Mouse (Mus musculus) heart, postnatal 25 days (tissue): ENCODE results near the gene Gm13288. TPM values are rescaled to one million over a fixed set of nuclear protein-coding genes. Genes with fewer than 3 reads are reported as not detected.
"Not testable (repeated sequence)": the region's sequence is repeated elsewhere in the genome, so short reads cannot be mapped to it uniquely, and the experiment has no call there.

Experiments
- DNase-seq: peaks from one replicate; pipeline ENCODE4 v3.0.0; 2022; ENCODE audit warnings: low spot score
- intact Hi-C: fragments of 180-260 bp; cut with DNase I; formaldehyde crosslinking; loops from one replicate; pipeline ENCODE4 v1.15.1; 2025
- total RNA-seq, 2 experiments: library from RNA; stranded (reverse); gene quantifications; 2 replicates each; pipeline ENCODE4 v1.2.3; 2021

The Gm13288 gene
- total RNA-seq: not detected

DNA sequence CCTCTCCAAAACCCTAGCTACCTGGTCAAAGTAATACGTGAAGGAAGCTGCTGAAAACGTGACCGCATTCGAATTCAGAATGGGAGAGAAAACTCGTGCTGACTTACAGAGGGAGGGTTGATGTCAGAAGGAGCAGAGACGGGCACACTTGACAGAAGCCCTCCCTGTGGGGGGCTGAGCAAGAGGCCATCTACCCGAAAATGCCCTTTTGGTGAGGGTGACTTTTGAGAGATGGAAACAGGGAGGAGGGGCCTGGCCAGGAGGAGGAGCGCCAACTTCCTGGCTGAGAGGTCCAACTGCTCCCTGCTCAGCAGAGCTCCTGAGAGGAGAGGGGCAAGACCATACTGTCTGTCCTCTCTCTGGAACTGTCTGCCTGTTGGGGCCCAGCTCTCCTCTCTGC, at the start of gene Gm13288:
TSS of gene Gm13288 (plus strand) at position 301 of the 400 bp plus-strand sequence.
- DNase-seq, intact Hi-C loops: not testable (repeated sequence)

DNA sequence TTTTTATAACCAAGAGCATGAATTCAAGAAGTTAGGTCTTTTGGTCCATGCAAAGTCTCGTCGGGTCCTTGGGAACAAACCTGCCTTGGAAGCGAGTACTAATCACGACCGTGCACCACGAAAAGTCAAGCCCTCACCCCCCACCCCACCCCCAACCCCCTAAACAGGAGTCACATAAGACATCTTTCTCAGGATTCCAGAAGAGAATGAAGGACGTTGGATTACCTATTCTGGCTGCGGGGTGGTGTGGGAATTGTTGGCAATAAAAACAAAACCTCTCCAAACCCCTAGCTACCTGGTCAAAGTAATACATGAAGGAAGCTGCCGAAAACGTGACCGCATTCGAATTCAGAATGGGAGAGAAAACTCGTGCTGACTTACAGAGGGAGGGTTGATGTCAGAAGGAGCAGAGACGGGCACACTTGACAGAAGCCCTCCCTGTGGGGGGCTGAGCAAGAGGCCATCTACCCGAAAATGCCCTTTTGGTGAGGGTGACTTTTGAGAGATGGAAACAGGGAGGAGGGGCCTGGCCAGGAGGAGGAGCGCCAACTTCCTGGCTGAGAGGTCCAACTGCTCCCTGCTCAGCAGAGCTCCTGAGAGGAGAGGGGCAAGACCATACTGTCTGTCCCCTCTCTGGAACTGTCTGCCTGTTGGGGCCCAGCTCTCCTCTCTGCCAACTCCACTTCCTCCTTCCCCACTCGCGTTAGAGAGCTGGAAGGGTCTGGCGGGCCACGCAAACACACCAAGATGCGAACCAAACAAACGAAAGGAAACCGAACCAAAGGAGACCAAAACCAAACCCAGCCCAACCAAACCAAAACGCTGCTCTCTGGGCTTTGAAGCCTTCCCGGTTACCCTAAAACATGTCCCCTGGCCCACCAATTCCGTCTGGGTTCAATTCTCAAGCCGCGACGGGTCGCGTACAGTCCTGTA, 48.5 kb upstream of the Gm13288 start:
- intact Hi-C loops: loop anchor here (2.0 kb wide), 1 partner anchor 18 kb away; no protein-coding TSS in a partner anchor
- not testable (repeated sequence) for DNase-seq

DNA sequence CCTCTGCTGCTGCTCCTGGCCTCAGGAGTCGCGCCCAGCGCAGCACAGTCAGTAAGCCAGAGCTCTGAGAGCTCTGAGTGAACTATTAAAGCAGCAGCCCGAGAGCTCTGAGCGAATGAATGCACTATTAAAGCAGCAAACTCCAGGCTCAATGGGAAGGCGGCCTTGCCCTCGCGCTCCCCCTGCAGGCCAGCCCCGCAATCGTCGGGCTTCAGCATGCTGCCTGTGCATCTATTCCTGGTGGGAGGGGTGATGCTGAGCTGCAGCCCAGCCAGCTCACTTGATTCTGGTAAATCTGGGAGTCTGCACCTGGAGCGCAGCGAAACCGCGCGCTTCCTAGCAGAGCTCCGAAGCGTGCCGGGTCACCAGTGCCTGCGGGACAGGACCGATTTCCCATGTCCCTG, 47.7 kb upstream of the Gm13288 start:
- intact Hi-C loops: loop anchor here (2.0 kb wide), 1 partner anchor 19 kb away; no protein-coding TSS in a partner anchor

DNA sequence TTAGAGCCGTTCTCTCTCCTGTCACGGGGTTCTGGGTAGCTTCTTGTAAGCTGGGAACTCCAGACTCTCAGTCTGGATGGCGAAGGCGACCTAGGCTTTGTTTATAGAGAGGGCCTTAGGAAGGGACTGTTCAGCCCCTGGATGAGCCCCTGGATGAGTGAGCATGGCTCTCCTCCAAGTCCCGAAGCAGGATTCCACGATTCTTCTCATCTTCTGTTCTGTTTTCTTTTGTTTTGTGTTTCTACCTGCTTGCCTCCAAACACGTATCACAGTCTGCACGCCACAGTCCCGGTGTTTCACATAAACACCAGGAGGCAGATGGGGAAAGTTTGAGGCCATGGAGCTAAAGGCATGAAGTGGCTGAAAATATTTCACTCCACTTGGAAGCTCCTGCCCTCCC, 46.6 kb upstream of the Gm13288 start:
- intact Hi-C loops, DNase-seq: not testable (repeated sequence)

More for the DNA sequence above, 47.7 kb upstream of the Gm13288 start:
- peak; percentile 85 for DNase-seq

DNA sequence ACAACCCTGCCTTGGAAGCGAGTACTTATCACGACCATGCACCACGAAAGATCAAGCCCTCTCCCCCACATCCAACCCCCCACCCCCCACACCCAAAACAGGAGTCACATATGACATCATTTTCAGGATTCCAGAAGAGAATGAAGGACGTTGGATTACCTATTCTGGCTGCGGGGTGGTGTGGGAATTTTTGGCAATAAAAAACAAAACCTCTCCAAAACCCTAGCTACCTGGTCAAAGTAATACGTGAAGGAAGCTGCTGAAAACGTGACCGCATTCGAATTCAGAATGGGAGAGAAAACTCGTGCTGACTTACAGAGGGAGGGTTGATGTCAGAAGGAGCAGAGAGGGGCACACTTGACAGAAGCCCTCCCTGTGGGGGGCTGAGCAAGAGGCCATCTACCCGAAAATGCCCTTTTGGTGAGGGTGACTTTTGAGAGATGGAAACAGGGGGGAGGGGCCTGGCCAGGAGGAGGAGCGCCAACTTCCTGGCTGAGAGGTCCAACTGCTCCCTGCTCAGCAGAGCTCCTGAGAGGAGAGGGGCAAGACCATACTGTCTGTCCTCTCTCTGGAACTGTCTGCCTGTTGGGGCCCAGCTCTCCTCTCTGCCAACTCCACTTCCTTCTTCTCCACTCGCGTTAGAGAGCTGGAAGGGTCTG, 45.6 kb upstream of the Gm13288 start, which contains the start of gene Gm13283:
TSS of gene Gm13283 (plus strand) at position 510 of the 659 bp plus-strand sequence.
- DNase-seq, intact Hi-C loops: not testable (repeated sequence)

DNA sequence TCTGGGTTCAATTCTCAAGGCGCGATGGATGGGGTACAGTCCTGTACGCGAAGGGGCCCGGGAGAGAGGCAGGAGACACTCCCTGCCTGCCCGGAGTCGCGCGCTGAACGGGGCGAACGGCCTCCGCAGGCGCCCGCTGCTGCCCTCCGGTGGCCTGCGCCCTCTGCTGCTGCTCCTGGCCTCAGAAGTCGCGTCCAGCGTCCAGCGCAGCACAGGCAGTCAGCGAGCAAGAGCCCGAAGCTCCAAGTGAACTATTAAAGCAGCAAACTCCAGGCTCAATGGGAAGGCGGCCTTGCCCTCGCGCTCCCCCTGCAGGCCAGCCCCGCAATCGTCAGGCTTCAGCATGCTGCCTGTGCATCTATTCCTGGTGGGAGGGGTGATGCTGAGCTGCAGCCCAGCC, 44.9 kb upstream of the Gm13288 start:
- peak; percentile 77 for DNase-seq
- intact Hi-C loops: not testable (repeated sequence)

DNA sequence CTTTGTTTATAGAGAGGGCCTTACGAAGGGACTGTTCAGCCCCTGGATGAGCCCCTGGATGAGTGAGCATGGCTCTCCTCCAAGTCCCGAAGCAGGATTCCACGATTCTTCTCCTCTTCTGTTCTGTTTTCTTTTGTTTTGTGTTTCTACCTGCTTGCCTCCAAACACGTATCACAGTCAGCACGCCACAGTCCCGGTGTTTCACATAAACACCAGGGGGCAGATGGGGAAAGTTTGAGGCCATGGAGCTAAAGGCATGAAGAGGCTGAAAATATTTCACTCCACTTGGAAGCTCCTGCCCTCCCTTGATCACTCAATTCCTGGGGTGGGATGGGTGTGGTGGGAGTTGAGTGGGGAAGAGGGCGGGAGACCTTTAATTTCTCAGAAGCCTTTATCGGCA, 43.6 kb upstream of the Gm13288 start:
- intact Hi-C loops: not testable (repeated sequence)
- DNase-seq: peak; percentile 68

DNA sequence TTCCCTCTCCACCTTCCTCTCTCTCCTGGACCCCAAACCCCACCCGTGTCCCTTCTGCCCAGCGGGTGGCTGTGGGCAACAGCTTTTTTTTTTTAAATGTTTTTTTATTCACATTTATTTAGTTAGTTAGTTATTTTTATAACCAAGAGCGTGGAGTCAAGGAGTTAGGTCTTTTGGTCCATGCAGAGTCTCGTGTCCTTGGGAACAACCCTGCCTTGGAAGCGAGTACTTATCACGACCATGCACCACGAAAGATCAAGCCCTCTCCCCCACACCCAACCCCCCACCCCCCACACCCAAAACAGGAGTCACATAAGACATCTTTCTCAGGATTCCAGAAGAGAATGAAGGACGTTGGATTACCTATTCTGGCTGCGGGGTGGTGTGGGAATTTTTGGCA, 43.0 kb upstream of the Gm13288 start:
- intact Hi-C loops, DNase-seq: not testable (repeated sequence)

DNA sequence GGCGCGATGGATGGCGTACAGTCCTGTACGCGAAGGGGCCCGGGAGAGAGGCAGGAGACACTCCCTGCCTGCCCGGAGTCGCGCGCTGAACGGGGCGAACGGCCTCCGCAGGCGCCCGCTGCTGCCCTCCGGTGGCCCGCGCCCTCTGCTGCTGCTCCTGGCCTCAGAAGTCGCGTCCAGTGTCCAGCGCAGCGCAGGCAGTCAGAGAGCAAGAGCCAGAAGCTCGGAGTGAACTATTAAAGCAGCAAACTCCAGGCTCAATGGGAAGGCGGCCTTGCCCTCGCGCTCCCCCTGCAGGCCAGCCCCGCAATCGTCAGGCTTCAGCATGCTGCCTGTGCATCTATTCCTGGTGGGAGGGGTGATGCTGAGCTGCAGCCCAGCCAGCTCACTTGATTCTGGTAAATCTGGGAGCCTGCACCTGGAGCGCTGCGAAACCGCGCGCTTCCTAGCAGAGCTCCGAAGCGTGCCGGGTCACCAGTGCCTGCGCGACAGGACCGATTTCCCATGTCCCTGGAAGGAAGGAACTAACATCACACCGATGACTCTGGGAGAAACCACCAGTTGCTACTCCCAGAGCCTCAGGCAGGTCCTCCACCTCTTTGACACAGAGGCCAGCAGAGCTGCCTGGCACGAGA, 41.8 kb upstream of the Gm13288 start:
- intact Hi-C loops: not testable (repeated sequence)
- DNase-seq: peak; percentile 54

DNA sequence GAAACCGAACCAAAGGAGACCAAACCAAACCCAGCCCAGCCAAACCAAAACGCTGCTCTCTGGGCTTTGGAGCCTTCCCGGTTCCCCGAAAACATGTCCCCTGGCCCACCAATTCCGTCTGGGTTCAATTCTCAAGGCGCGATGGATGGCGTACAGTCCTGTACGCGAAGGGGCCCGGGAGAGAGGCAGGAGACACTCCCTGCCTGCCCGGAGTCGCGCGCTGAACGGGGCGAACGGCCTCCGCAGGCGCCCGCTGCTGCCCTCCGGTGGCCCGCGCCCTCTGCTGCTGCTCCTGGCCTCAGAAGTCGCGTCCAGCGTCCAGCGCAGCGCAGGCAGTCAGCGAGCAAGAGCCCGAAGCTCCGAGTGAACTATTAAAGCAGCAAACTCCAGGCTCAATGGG, 31.8 kb upstream of the Gm13288 start, which contains the start of gene Gm13290:
TSS of gene Gm13290 (plus strand) at position 301 of the 400 bp plus-strand sequence.
- intact Hi-C loops, DNase-seq: not testable (repeated sequence)

DNA sequence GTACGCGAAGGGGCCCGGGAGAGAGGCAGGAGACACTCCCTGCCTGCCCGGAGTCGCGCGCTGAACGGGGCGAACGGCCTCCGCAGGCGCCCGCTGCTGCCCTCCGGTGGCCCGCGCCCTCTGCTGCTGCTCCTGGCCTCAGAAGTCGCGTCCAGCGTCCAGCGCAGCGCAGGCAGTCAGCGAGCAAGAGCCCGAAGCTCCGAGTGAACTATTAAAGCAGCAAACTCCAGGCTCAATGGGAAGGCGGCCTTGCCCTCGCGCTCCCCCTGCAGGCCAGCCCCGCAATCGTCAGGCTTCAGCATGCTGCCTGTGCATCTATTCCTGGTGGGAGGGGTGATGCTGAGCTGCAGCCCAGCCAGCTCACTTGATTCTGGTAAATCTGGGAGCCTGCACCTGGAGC, 28.7 kb upstream of the Gm13288 start, which contains the start of gene Gm13289:
TSS of gene Gm13289 (plus strand) at position 301 of the 400 bp plus-strand sequence.
- DNase-seq, intact Hi-C loops: not testable (repeated sequence)

DNA sequence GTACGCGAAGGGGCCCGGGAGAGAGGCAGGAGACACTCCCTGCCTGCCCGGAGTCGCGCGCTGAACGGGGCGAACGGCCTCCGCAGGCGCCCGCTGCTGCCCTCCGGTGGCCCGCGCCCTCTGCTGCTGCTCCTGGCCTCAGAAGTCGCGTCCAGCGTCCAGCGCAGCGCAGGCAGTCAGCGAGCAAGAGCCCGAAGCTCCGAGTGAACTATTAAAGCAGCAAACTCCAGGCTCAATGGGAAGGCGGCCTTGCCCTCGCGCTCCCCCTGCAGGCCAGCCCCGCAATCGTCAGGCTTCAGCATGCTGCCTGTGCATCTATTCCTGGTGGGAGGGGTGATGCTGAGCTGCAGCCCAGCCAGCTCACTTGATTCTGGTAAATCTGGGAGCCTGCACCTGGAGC, 25.8 kb upstream of the Gm13288 start, which contains the start of gene Gm13272:
TSS of gene Gm13272 (plus strand) at position 301 of the 400 bp plus-strand sequence.
- intact Hi-C loops, DNase-seq: not testable (repeated sequence)

DNA sequence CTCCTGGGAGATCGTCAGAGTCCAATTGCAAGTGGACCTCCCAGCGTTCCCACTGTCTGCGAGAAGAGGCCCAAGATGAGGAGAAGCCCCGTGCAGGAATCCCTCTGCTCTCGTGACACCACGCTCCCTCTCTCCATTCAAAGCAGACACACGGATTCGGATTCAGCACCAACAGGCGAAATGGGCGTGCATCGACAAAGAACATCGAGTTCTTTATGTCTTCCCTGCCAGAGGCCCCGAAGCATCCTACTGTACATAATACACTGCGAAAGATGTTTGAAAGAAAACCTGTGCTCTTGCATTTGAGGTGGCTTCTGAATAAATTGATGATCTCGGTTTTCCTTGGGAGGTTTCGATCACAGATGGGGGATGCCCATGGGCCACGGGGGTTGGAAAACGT, 25.0 kb upstream of the Gm13288 start:
- intact Hi-C loops, DNase-seq: not testable (repeated sequence)

DNA sequence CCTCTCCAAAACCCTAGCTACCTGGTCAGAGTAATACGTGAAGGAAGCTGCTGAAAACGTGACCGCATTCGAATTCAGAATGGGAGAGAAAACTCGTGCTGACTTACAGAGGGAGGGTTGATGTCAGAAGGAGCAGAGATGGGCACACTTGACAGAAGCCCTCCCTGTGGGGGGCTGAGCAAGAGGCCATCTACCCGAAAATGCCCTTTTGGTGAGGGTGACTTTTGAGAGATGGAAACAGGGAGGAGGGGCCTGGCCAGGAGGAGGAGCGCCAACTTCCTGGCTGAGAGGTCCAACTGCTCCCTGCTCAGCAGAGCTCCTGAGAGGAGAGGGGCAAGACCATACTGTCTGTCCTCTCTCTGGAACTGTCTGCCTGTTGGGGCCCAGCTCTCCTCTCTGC, 23.5 kb upstream of the Gm13288 start, which contains the start of gene Ifnz:
TSS of gene Ifnz (plus strand) at position 301 of the 400 bp plus-strand sequence.
- intact Hi-C loops, DNase-seq: not testable (repeated sequence)

DNA sequence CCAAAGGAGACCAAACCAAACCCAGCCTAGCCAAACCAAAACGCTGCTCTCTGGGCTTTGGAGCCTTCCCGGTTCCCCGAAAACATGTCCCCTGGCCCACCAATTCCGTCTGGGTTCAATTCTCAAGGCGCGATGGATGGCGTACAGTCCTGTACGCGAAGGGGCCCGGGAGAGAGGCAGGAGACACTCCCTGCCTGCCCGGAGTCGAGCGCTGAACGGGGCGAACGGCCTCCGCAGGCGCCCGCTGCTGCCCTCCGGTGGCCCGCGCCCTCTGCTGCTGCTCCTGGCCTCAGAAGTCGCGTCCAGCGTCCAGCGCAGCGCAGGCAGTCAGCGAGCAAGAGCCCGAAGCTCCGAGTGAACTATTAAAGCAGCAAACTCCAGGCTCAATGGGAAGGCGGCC, 23.0 kb upstream of the Gm13288 start:
- DNase-seq, intact Hi-C loops: not testable (repeated sequence)

DNA sequence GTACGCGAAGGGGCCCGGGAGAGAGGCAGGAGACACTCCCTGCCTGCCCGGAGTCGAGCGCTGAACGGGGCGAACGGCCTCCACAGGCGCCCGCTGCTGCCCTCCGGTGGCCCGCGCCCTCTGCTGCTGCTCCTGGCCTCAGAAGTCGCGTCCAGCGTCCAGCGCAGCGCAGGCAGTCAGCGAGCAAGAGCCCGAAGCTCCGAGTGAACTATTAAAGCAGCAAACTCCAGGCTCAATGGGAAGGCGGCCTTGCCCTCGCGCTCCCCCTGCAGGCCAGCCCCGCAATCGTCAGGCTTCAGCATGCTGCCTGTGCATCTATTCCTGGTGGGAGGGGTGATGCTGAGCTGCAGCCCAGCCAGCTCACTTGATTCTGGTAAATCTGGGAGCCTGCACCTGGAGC, 19.9 kb upstream of the Gm13288 start, which contains the start of gene Gm13276:
TSS of gene Gm13276 (plus strand) at position 301 of the 400 bp plus-strand sequence.
- DNase-seq, intact Hi-C loops: not testable (repeated sequence)

DNA sequence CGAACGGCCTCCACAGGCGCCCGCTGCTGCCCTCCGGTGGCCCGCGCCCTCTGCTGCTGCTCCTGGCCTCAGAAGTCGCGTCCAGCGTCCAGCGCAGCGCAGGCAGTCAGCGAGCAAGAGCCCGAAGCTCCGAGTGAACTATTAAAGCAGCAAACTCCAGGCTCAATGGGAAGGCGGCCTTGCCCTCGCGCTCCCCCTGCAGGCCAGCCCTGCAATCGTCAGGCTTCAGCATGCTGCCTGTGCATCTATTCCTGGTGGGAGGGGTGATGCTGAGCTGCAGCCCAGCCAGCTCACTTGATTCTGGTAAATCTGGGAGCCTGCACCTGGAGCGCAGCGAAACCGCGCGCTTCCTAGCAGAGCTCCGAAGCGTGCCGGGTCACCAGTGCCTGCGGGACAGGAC, 16.9 kb upstream of the Gm13288 start, which contains the start of gene Gm13277:
TSS of gene Gm13277 (plus strand) at position 231 of the 400 bp plus-strand sequence.
- intact Hi-C loops: not testable (repeated sequence)
- peak; percentile 55 for DNase-seq

DNA sequence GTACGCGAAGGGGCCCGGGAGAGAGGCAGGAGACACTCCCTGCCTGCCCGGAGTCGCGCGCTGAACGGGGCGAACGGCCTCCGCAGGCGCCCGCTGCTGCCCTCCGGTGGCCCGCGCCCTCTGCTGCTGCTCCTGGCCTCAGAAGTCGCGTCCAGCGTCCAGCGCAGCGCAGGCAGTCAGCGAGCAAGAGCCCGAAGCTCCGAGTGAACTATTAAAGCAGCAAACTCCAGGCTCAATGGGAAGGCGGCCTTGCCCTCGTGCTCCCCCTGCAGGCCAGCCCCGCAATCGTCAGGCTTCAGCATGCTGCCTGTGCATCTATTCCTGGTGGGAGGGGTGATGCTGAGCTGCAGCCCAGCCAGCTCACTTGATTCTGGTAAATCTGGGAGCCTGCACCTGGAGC, 14.1 kb upstream of the Gm13288 start, which contains the start of gene Gm13278:
TSS of gene Gm13278 (plus strand) at position 301 of the 400 bp plus-strand sequence.
- intact Hi-C loops, DNase-seq: not testable (repeated sequence)

DNA sequence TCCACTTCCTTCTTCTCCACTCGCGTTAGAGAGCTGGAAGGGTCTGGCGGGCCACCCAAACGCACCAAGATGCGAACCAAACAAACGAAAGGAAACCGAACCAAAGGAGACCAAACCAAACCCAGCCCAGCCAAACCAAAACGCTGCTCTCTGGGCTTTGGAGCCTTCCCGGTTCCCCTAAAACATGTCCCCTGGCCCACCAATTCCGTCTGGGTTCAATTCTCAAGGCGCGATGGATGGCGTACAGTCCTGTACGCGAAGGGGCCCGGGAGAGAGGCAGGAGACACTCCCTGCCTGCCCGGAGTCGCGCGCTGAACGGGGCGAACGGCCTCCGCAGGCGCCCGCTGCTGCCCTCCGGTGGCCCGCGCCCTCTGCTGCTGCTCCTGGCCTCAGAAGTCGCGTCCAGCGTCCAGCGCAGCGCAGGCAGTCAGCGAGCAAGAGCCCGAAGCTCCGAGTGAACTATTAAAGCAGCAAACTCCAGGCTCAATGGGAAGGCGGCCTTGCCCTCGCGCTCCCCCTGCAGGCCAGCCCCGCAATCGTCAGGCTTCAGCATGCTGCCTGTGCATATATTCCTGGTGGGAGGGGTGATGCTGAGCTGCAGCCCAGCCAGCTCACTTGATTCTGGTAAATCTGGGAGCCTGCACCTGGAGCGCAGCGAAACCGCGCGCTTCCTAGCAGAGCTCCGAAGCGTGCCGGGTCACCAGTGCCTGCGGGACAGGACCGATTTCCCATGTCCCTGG, 11.2 kb upstream of the Gm13288 start, which contains the start of gene Gm13275:
TSS of gene Gm13275 (plus strand) at position 552 of the 740 bp plus-strand sequence.
- intact Hi-C loops: not testable (repeated sequence)
- peak; percentile 76 for DNase-seq
